ENCODE assay signal across 10 mouse cellular contexts in genomic region chr10:80281304-80281703, GRCm38 (mm10). TPM values are rescaled to one million over a fixed set of nuclear protein-coding genes. Genes with fewer than 3 reads are reported as not detected.
DNase-seq lines count a peak whose midpoint lies in the region; ATAC-seq and TF ChIP-seq lines count a peak whose summit lies in the region.
"Had no signal": no experiment of that assay in that cellular context is flagged by ENCODE, and none has a peak within 500 bp of the region (broad histone marks: within the 10 kb centered on the region; RNA-seq: fewer than 3 reads in every experiment).

No protein-coding gene starts in this region.

- no peak for TF ChIP-seq CTCF in layer of hippocampus, adult 2 months (conservative IDR thresholded peaks at IDR 0.05)
- no peak for TF ChIP-seq CTCF in midbrain, postnatal 0 days (IDR thresholded peaks at IDR 0.05)

- DNase-seq in layer of hippocampus, adult 2 months (ENCODE audit: low spot score in 2 of 2), result no peak
- no peak for DNase-seq in layer of hippocampus, adult 9-11 months
- DNase-seq in kidney, adult 18-20 months, result peak; percentile 82
- DNase-seq in lung, postnatal 4 days, result peak; percentile 46 to 79
- no peak for DNase-seq in midbrain, postnatal 0 days (ENCODE audit: low spot score)
- DNase-seq in right cerebral cortex, adult 2 months (ENCODE audit: low spot score in 2 of 2), result no peak
- no peak for DNase-seq in ovary, postnatal 10 days (ENCODE audit: low spot score)

- H3K9me3 ChIP-seq in embryonic facial prominence, embryonic 15.5 days (replicated peaks), result no peaks in the 10 kb centered on the region
- no peaks in the 10 kb centered on the region for H3K9me3 ChIP-seq in midbrain, postnatal 0 days (ENCODE audit: low read length)
- H3K9me3 ChIP-seq: forebrain, embryonic 13.5 days; megakaryocyte, embryonic 14.5 days had no signal

- no peak overlapping the region for H3K4me2 ChIP-seq in embryonic facial prominence, embryonic 15.5 days (replicated peaks)
- no peak overlapping the region for H3K4me2 ChIP-seq in midbrain, postnatal 0 days (ENCODE audit: low read depth, low read length, poor library complexity, severe bottlenecking)
- H3K4me2 ChIP-seq: forebrain, embryonic 13.5 days had no signal

- H3K27ac ChIP-seq in layer of hippocampus, adult 2 months, result peak overlapping the region; percentile 52
- H3K27ac ChIP-seq in embryonic facial prominence, embryonic 15.5 days (replicated peaks), result 0 out of 2 replicates have a peak overlapping the region, but pooled peaks have one; percentile 44
- H3K27ac ChIP-seq in midbrain, postnatal 0 days (ENCODE audit: low read depth, low read length), result no peak overlapping the region
- H3K27ac ChIP-seq: forebrain, embryonic 13.5 days had no signal

- H3K27me3 ChIP-seq in embryonic facial prominence, embryonic 15.5 days, result no peaks in the 10 kb centered on the region
- no peaks in the 10 kb centered on the region for H3K27me3 ChIP-seq in midbrain, postnatal 0 days (ENCODE audit: insufficient read depth, low read length)
- H3K27me3 ChIP-seq: forebrain, embryonic 13.5 days; megakaryocyte, embryonic 14.5 days had no signal

- H3K36me3 ChIP-seq in embryonic facial prominence, embryonic 15.5 days, result peaks cover 90% of the 10 kb centered on the region
- H3K36me3 ChIP-seq in midbrain, postnatal 0 days (ENCODE audit: insufficient read depth, low read length), result peaks cover 75% of the 10 kb centered on the region

- H3K4me3 ChIP-seq in layer of hippocampus, adult 2 months, result no peak overlapping the region
- H3K4me3 ChIP-seq in embryonic facial prominence, embryonic 15.5 days (replicated peaks), result no peak overlapping the region
- H3K4me3 ChIP-seq in midbrain, postnatal 0 days (ENCODE audit: low read depth, low read length), result no peak overlapping the region
- H3K4me3 ChIP-seq: forebrain, embryonic 13.5 days; megakaryocyte, embryonic 14.5 days had no signal

- WGBS in embryonic facial prominence, embryonic 15.5 days, result 82% methylated on average over 7 of the region's 7 CpGs
- WGBS in midbrain, postnatal 0 days, result 85% methylated on average over 7 of the region's 7 CpGs

- no peak for ATAC-seq in embryonic facial prominence, embryonic 15.5 days (ENCODE audit: insufficient number of reproducible peaks, low FRiP score, low TSS enrichment, low read depth)
- ATAC-seq in midbrain, postnatal 0 days (ENCODE audit: low FRiP score), result no peak
- ATAC-seq: forebrain, embryonic 13.5 days had no signal

- H3K4me1 ChIP-seq in embryonic facial prominence, embryonic 15.5 days, result no peaks in the 10 kb centered on the region
- H3K4me1 ChIP-seq in midbrain, postnatal 0 days (ENCODE audit: insufficient read depth, low read length), result no peaks in the 10 kb centered on the region
- H3K4me1 ChIP-seq: forebrain, embryonic 13.5 days had no signal

- no peak overlapping the region for H3K9ac ChIP-seq in embryonic facial prominence, embryonic 15.5 days
- no peak overlapping the region for H3K9ac ChIP-seq in midbrain, postnatal 0 days (replicated peaks; ENCODE audit: low read length, poor library complexity, severe bottlenecking)
- H3K9ac ChIP-seq: forebrain, embryonic 13.5 days had no signal

RNA-seq across cellular contexts. Expression of gene Rps15, which starts 10.9 kb away (rescaled TPM):
- 100 to 1,000 TPM; 926 to 932 TPM for total RNA-seq in layer of hippocampus, adult 2 months (2021)
- polyA plus RNA-seq in embryonic facial prominence, embryonic 15.5 days (2015; fragmentation: Nextera tagmentation; extraction: Ambion mirVana), result 969 and 997 TPM in 2 replicates
- 971 and 1,162 TPM in 2 replicates for total RNA-seq in midbrain, postnatal 0 days (2014; rRNA removed)
- 633 and 645 TPM in 2 replicates for polyA plus RNA-seq in midbrain, postnatal 0 days (2015; fragmentation: Nextera tagmentation; extraction: Ambion mirVana)

RNA-seq across cellular contexts. Expression of gene Apc2, which starts 14.5 kb away (rescaled TPM):
- total RNA-seq in layer of hippocampus, adult 2 months (2021), result 100 to 1,000 TPM in 1 of 2 experiments, 10 to 100 TPM in 1; 98.3 to 110 TPM
- 3.4 and 5.4 TPM in 2 replicates for polyA plus RNA-seq in embryonic facial prominence, embryonic 15.5 days (2015; fragmentation: Nextera tagmentation; extraction: Ambion mirVana)
- 370 and 395 TPM in 2 replicates for total RNA-seq in midbrain, postnatal 0 days (2014; rRNA removed)
- 95.3 and 110 TPM in 2 replicates for polyA plus RNA-seq in midbrain, postnatal 0 days (2015; fragmentation: Nextera tagmentation; extraction: Ambion mirVana)

RNA-seq across cellular contexts. Expression of gene Dazap1, which starts 20.0 kb away (rescaled TPM):
- 10 to 100 TPM; 91.2 to 95.4 TPM for total RNA-seq in layer of hippocampus, adult 2 months (2021)
- 61.2 and 64.6 TPM in 2 replicates for polyA plus RNA-seq in embryonic facial prominence, embryonic 15.5 days (2015; fragmentation: Nextera tagmentation; extraction: Ambion mirVana)
- 107 and 109 TPM in 2 replicates for total RNA-seq in midbrain, postnatal 0 days (2014; rRNA removed)
- polyA plus RNA-seq in midbrain, postnatal 0 days (2015; fragmentation: Nextera tagmentation; extraction: Ambion mirVana), result 34.2 and 34.5 TPM in 2 replicates

RNA-seq across cellular contexts. Expression of gene Gamt, which starts 20.5 kb away (rescaled TPM):
- 10 to 100 TPM; 29.8 to 33.1 TPM for total RNA-seq in layer of hippocampus, adult 2 months (2021)
- 72.3 and 88.0 TPM in 2 replicates for polyA plus RNA-seq in embryonic facial prominence, embryonic 15.5 days (2015; fragmentation: Nextera tagmentation; extraction: Ambion mirVana)
- 12.5 and 14.3 TPM in 2 replicates for total RNA-seq in midbrain, postnatal 0 days (2014; rRNA removed)
- 16.8 and 19.6 TPM in 2 replicates for polyA plus RNA-seq in midbrain, postnatal 0 days (2015; fragmentation: Nextera tagmentation; extraction: Ambion mirVana)

RNA-seq across cellular contexts. Expression of gene Ndufs7, which starts 32.4 kb away (rescaled TPM):
- total RNA-seq in layer of hippocampus, adult 2 months (2021), result 100 to 1,000 TPM; 201 to 210 TPM
- polyA plus RNA-seq in embryonic facial prominence, embryonic 15.5 days (2015; fragmentation: Nextera tagmentation; extraction: Ambion mirVana), result 317 and 339 TPM in 2 replicates
- total RNA-seq in midbrain, postnatal 0 days (2014; rRNA removed), result 193 and 201 TPM in 2 replicates
- polyA plus RNA-seq in midbrain, postnatal 0 days (2015; fragmentation: Nextera tagmentation; extraction: Ambion mirVana), result 358 and 388 TPM in 2 replicates

Comparison
In these comparisons a context has a peak if more than half of its experiments do, and no peak if none do; other contexts are left out.
1. DNase-seq: peak in kidney, adult 18-20 months (single experiment) and lung, postnatal 4 days (2 of 2); none in layer of hippocampus, adult 2 months (0 of 2), layer of hippocampus, adult 9-11 months (single experiment), midbrain, postnatal 0 days (single experiment), right cerebral cortex, adult 2 months (0 of 2) and ovary, postnatal 10 days (single experiment).